8 mouse cellular contexts compared by ENCODE assay signal in the genomic region with DNA sequence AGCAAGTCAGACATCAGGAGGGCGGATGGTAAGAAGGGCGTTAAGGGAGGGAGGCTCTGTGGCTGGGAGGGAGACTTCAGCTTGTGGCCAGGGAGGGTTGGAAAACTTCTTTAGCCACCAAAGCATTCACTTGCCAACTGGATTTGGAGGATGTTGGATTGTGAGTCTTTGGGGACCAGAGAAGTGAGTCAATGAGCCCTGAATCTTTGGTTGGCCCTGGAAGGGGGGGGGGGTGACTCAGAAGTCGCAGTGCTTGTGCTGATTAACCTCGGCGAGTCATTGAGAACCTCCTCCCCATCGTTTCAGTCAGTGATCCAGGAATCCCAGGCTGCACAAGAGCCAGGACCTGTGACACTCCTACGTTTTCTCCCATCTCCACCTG. TPM values are rescaled to one million over a fixed set of nuclear protein-coding genes. Genes with fewer than 3 reads are reported as not detected.
DNase-seq lines count a peak whose midpoint lies in the region; ATAC-seq and TF ChIP-seq lines count a peak whose summit lies in the region.

No protein-coding gene starts in this region.

- H3K27me3 ChIP-seq in forebrain, embryonic 13.5 days: peaks cover 4% of the 10 kb centered on the region; the same call in 1 of the 2 replicates
- 0 out of 2 replicates have a peak, but pooled peaks cover 6% of the 10 kb centered on the region for H3K27me3 ChIP-seq in intestine, embryonic 16.5 days (replicated peaks; ENCODE audit: control insufficient read depth, insufficient read depth, low read length)
- H3K27me3 ChIP-seq in small intestine, adult 2 months (ENCODE audit: control insufficient read depth, insufficient read depth, low read length): no peaks in the 10 kb centered on the region

- peak; percentile 3 for DNase-seq in urinary bladder, postnatal 14 days (ENCODE audit: low spot score)
- no peak for DNase-seq in urinary bladder, postnatal 36 days (ENCODE audit: low spot score in 2 of 2)
- DNase-seq in spleen, postnatal 14 days (ENCODE audit: low spot score in 2 of 2): no peak
- no peak for DNase-seq in right cerebral cortex, postnatal 4 days

- H3K4me3 ChIP-seq in forebrain, embryonic 13.5 days: peak overlapping the region; percentile 89
- H3K4me3 ChIP-seq in intestine, embryonic 16.5 days (ENCODE audit: low read length): peak overlapping the region; percentile 82
- H3K4me3 ChIP-seq in small intestine, adult 2 months (ENCODE audit: low read depth, low read length): peak overlapping the region; percentile 88

- H3K4me2 ChIP-seq in forebrain, embryonic 13.5 days: peak overlapping the region; percentile 86
- peak overlapping the region; percentile 93 for H3K4me2 ChIP-seq in intestine, embryonic 16.5 days (ENCODE audit: low read depth, low read length)

- no peaks in the 10 kb centered on the region for H3K36me3 ChIP-seq in forebrain, embryonic 13.5 days (ENCODE audit: poor library complexity, severe bottlenecking)
- H3K36me3 ChIP-seq in intestine, embryonic 16.5 days (ENCODE audit: control insufficient read depth, insufficient read depth, low read length): no peaks in the 10 kb centered on the region
- no peaks in the 10 kb centered on the region for H3K36me3 ChIP-seq in small intestine, adult 2 months (ENCODE audit: control insufficient read depth, insufficient read depth, low read length)

- H3K9me3 ChIP-seq in forebrain, embryonic 13.5 days (replicated peaks): no peaks in the 10 kb centered on the region
- H3K9me3 ChIP-seq in intestine, embryonic 16.5 days (ENCODE audit: control insufficient read depth, low read length): no peaks in the 10 kb centered on the region

- no peak overlapping the region for H3K27ac ChIP-seq in forebrain, embryonic 13.5 days
- no peak overlapping the region for H3K27ac ChIP-seq in intestine, embryonic 16.5 days (ENCODE audit: low read length)
- no peak overlapping the region for H3K27ac ChIP-seq in small intestine, adult 2 months (ENCODE audit: insufficient read depth, low read depth, low read length)

- peak overlapping the region; percentile 94 for H3K9ac ChIP-seq in forebrain, embryonic 13.5 days
- peak overlapping the region; percentile 81 for H3K9ac ChIP-seq in intestine, embryonic 16.5 days (ENCODE audit: low read depth, low read length)

- TF ChIP-seq CTCF in small intestine, adult 2 months (IDR thresholded peaks at IDR 0.05; ENCODE audit: extremely low read depth, insufficient read length, insufficient replicate concordance, low read depth, low read length): no peak

- ATAC-seq in forebrain, embryonic 13.5 days: no peak
- ATAC-seq in intestine, embryonic 16.5 days: 0 out of 2 replicates have a peak, but pooled peaks have one; percentile 0
- ATAC-seq in inflammation-experienced regulatory T-cells, adult 6 months: no peak

- H3K4me1 ChIP-seq in forebrain, embryonic 13.5 days: peaks cover 41% of the 10 kb centered on the region
- H3K4me1 ChIP-seq in intestine, embryonic 16.5 days (ENCODE audit: control insufficient read depth, insufficient read depth, low read length): no peaks in the 10 kb centered on the region
- H3K4me1 ChIP-seq in small intestine, adult 2 months (ENCODE audit: control insufficient read depth, insufficient read depth, insufficient read length, low read length): peaks cover 8% of the 10 kb centered on the region; the same call in 1 of the 2 replicates

- WGBS in forebrain, embryonic 13.5 days: 10% methylated on average over 7 of the region's 7 CpGs
- WGBS in intestine, embryonic 16.5 days: 13% methylated on average over 7 of the region's 7 CpGs
- 10% methylated on average over 7 of the region's 7 CpGs for WGBS in small intestine, adult 2 months

- TF ChIP-seq POLR2A in small intestine, adult 2 months (IDR thresholded peaks at IDR 0.05; ENCODE audit: low read depth, low read length): no peak

RNA-seq across cellular contexts. Expression of gene Xylt1, which starts 0.8 kb away (rescaled TPM):
- polyA plus RNA-seq in forebrain, embryonic 13.5 days (2015; fragmentation: Nextera tagmentation; extraction: Ambion mirVana): 2.4 and 2.5 TPM in 2 replicates
- 0.48 and 0.50 TPM in 2 replicates for polyA plus RNA-seq in intestine, embryonic 16.5 days (2015; fragmentation: Nextera tagmentation; extraction: Ambion mirVana)
- 1.9 and 2.9 TPM in 2 replicates for polyA plus RNA-seq in small intestine, adult 2 months (2012; rRNA removed)
- polyA plus RNA-seq in inflammation-experienced regulatory T-cells, adult 6 months (2017; shearing (Covaris generic)): 1 to 10 TPM; 2.2 to 3.6 (median 2.8) TPM
